Mouse (Mus musculus) thymus, postnatal 14 days (tissue): ENCODE measurements around the gene Sec14l3.
"Not testable (repeated sequence)": the region's sequence is repeated elsewhere in the genome, so short reads cannot be mapped to it uniquely, and the experiment has no call there.

Experiments used
- DNase-seq: peaks from one replicate; pipeline ENCODE4 v3.0.0; 2021

The Sec14l3 gene

GRCm38 (mm10) chr11:4064627-4065122 is at the start of gene Sec14l3:
Gene Sec14l3 (plus strand): TSS chr11:4064841.
- no peak for DNase-seq

- DNase-seq = not testable (repeated sequence)
Observed at GRCm38 (mm10) chr11:4015796-4016195, 48.8 kb upstream of the Sec14l3 start.

- DNase-seq = not testable (repeated sequence)
Observed at GRCm38 (mm10) chr11:4022111-4022510, 42.5 kb upstream of the Sec14l3 start.

DNA sequence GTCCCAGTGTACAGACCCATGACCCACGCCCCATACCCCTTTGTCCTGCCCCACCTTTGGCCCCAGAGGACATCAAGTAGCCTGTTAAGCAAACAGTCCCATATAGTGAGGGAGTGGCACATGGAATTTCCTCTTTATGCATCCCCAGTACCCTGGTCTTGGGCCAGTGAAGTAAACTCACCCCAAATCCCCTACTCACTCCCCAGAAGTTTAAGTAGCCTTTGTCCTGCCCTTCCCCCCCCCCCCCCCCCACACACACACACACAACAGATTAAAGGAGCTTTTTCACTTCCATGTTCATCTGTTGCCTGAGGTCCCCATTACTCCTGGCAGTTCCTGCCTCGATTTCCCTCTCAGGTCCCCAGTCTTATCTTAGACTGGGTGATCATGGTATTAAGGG is 41.3 kb upstream of the Sec14l3 start:
- DNase-seq = no peak

GRCm38 (mm10) chr11:4027066-4027465 is 37.6 kb upstream of the Sec14l3 start:
- DNase-seq = no peak

GRCm38 (mm10) chr11:4027561-4028334 is 36.9 kb upstream of the Sec14l3 start:
- DNase-seq = no peak

DNA sequence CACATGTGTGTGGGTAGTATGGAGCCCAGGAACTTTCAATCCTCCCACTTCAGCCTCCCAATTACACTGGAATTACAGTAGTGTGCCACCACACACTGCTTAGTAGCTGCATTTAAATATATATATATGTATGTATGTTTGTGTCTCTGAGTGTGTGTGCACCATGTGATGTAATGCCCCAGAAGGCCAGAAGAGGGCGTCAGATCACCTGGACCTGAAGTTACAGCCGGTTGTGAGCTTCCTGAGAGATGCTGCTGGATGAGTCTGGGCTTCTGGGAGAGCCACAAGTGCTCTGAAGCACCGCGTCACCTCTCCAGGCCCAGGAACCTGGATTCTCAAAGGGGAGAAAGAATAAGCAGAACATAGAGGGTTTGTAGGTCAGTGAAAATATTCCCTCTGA is 35.3 kb upstream of the Sec14l3 start:
- no peak for DNase-seq

GRCm38 (mm10) chr11:4031126-4031941 is 33.3 kb upstream of the Sec14l3 start, which contains the start of gene Sec14l4:
Gene Sec14l4 (plus strand): TSS chr11:4031462.
- DNase-seq = no peak

DNA sequence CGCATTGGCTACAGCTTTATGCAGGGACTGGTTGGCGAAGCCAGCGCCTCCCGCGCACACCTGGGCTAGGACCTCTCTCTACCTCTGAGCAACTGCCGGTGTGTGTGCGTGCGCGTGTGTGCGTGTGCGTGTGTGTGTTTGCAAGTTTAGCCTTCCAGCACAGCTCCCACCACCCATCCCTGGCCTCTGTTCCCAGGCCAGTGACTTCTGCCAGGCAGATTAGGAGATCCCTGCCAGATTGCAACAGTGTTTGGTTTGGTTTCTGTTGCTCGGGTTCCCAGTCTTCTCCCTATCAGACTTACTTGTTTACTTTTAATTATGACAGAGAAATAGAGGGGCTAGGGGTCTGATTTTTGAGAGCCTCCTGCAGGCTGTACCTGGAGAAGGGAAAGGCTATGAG is 32.7 kb upstream of the Sec14l3 start:
- no peak for DNase-seq

GRCm38 (mm10) chr11:4033471-4033870 is 31.2 kb upstream of the Sec14l3 start:
- DNase-seq = no peak

- DNase-seq = no peak
Observed at GRCm38 (mm10) chr11:4034169-4034568, 30.5 kb upstream of the Sec14l3 start.

DNA sequence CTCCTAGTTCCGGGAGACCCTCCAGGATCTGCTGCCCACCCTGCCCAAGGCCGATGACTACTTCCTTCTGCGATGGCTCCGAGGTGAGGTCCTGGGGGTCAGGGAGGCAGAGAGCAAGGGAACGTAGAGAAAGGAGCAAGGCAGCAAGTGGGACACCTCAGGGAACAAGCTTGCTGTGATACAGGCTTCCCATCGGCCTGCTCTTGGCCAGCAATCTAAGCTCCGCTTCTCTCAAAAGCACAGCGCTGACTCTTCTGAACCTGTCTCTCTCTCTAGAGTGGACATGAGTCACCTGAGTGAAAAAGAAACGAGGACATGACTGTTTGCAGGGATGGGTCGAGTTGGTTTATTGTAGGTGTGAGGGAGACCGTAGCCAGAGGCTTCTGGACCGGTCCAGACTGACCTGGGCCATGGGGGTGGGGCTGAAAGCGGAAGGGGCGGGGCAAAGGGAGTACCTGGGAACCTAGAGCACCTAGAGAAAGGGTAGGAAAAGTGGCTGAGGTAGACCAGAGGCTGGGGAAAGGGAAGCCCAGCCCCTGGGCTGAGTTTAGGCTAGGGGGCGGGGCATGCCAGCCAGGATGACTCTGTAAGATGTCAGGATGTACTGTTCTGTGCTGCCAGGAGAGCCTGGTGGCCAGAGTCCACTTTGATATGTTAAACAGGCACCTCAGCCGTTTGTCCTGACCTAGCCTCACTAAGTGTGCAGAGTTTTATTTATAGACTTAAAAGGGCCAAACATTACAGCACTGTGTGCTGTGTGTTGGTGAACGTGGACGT is 29.3 kb upstream of the Sec14l3 start:
- no peak for DNase-seq

DNA sequence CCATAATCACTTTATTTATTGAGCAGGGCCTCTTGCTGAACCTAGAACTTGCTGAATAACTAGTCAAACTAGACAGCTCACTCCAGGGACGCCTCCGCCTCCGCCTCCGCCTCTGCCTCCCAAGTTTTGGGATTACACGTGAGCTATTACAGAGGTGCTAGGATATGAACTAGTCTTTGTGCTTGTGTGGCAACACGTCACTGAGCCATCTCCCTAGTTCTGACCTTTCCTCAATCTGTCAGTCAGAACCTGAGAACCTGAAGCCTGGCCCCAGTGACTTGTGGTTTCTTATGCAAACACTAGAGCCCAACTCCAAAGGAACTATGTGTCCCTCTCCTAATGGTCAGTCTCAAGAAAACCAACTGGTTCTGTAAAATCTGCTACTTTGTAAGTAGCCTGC is 28.7 kb upstream of the Sec14l3 start:
- DNase-seq = no peak

GRCm38 (mm10) chr11:4036365-4037084 is 28.1 kb upstream of the Sec14l3 start:
- no peak for DNase-seq

DNA sequence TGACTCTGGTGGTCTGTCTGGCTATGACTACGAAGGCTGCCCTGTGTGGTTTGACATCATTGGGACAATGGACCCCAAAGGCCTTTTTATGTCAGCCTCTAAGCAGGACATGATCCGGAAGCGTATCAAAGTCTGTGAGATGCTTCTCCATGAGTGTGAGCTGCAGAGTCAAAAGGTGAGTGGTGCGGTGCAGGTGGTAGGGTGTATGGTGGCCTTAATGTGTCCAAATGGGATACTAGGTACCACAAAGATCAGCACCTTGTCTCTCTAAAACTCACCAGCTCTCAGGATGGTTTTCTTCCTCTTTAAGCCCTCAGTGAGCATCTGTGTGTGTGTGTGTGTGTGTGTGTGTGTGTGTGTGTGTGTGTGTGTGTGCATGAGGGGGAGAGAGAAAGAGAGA is 24.7 kb upstream of the Sec14l3 start:
- no peak for DNase-seq

- DNase-seq = no peak
Observed at GRCm38 (mm10) chr11:4041123-4041625, 23.5 kb upstream of the Sec14l3 start.

- DNase-seq = no peak
Observed at GRCm38 (mm10) chr11:4043081-4043480, 21.6 kb upstream of the Sec14l3 start.

DNA sequence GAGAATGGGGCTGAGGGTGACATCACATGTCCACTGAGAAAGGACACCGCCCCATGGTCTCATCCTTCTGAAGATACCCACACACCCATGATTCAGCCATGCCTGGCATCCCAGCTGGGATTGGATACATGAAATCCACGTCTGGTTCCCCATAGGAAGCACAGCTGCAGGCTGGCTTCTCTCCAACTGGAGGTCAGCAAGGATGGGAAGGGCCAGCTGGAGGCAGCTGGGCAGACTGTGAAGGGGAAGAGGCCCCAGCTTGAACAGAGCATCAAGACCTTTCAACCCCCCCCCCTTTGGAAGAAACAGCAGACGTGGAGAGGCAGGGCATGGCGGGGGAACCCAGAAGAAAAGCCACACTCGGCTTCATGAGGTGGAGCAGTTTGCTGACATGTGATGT is 18.1 kb upstream of the Sec14l3 start:
- DNase-seq = no peak

GRCm38 (mm10) chr11:4047766-4048165 is 16.9 kb upstream of the Sec14l3 start:
- no peak for DNase-seq

GRCm38 (mm10) chr11:4048438-4048837 is 16.2 kb upstream of the Sec14l3 start:
- DNase-seq = no peak

GRCm38 (mm10) chr11:4053586-4053985 is 11.1 kb upstream of the Sec14l3 start:
- DNase-seq = peak; percentile 66
